29 mouse cellular contexts compared by ENCODE assay signal in genomic region chr7:104178422-104179054, GRCm38 (mm10). TPM values are rescaled to one million over a fixed set of nuclear protein-coding genes. Genes with fewer than 3 reads are reported as not detected.
DNase-seq lines count a peak whose midpoint lies in the region; ATAC-seq and TF ChIP-seq lines count a peak whose summit lies in the region.
"Had no signal": no experiment of that assay in that cellular context is flagged by ENCODE, and none has a peak within 500 bp of the region (broad histone marks: within the 10 kb centered on the region; RNA-seq: fewer than 3 reads in every experiment).

No protein-coding gene starts in this region.

- DNase-seq in hindbrain, postnatal 0 days (ENCODE audit: low spot score): peak; percentile 5
- no peak for DNase-seq in hindbrain, embryonic 10.5 days (ENCODE audit: low spot score)
- DNase-seq in midbrain, postnatal 0 days (ENCODE audit: low spot score): peak; percentile 6
- DNase-seq: adrenal gland, adult 2 months; adrenal gland, postnatal 10 days; adrenal gland, postnatal 25 days; cerebellum, adult 11 months; cerebellum, adult 18-20 months; cerebellum, adult 8-10 months; cerebellum, adult 9-11 months; cerebellum, postnatal 14 days; cerebellum, postnatal 36 days; embryo, embryonic 11 days had no signal

- no peak for TF ChIP-seq CTCF in hindbrain, postnatal 0 days (IDR thresholded peaks at IDR 0.05; ENCODE audit: low read depth)
- TF ChIP-seq CTCF in midbrain, postnatal 0 days (IDR thresholded peaks at IDR 0.05): no peak

- WGBS in hindbrain, embryonic 15.5 days: 55% methylated on average over 5 of the region's 5 CpGs
- 68% methylated on average over 5 of the region's 5 CpGs for WGBS in hindbrain, embryonic 13.5 days
- WGBS in hindbrain, postnatal 0 days: 52% methylated on average over 5 of the region's 5 CpGs
- 72% methylated on average over 5 of the region's 5 CpGs for WGBS in hindbrain, embryonic 10.5 days
- 62% methylated on average over 5 of the region's 5 CpGs for WGBS in midbrain, postnatal 0 days
- WGBS in midbrain, embryonic 15.5 days: 61% methylated on average over 5 of the region's 5 CpGs

- no peaks in the 10 kb centered on the region for H3K27me3 ChIP-seq in hindbrain, embryonic 15.5 days
- no peaks in the 10 kb centered on the region for H3K27me3 ChIP-seq in hindbrain, embryonic 13.5 days
- H3K27me3 ChIP-seq in hindbrain, postnatal 0 days (ENCODE audit: insufficient read depth, low read length): no peaks in the 10 kb centered on the region
- no peaks in the 10 kb centered on the region for H3K27me3 ChIP-seq in hindbrain, embryonic 10.5 days (ENCODE audit: insufficient read depth, poor library complexity, severe bottlenecking)
- no peaks in the 10 kb centered on the region for H3K27me3 ChIP-seq in midbrain, postnatal 0 days (ENCODE audit: insufficient read depth, low read length)
- no peaks in the 10 kb centered on the region for H3K27me3 ChIP-seq in midbrain, embryonic 15.5 days (replicated peaks)
- H3K27me3 ChIP-seq: embryonic facial prominence, embryonic 13.5 days; embryonic facial prominence, embryonic 15.5 days; forebrain, embryonic 12.5 days had no signal

- no peak overlapping the region for H3K9ac ChIP-seq in hindbrain, embryonic 15.5 days
- no peak overlapping the region for H3K9ac ChIP-seq in hindbrain, embryonic 13.5 days
- H3K9ac ChIP-seq in hindbrain, postnatal 0 days (replicated peaks; ENCODE audit: low read length): no peak overlapping the region
- no peak overlapping the region for H3K9ac ChIP-seq in midbrain, postnatal 0 days (replicated peaks; ENCODE audit: low read length, poor library complexity, severe bottlenecking)
- H3K9ac ChIP-seq in midbrain, embryonic 15.5 days: no peak overlapping the region
- H3K9ac ChIP-seq: embryonic facial prominence, embryonic 13.5 days; embryonic facial prominence, embryonic 15.5 days; forebrain, embryonic 12.5 days had no signal

- no peak overlapping the region for H3K27ac ChIP-seq in hindbrain, embryonic 15.5 days (replicated peaks)
- no peak overlapping the region for H3K27ac ChIP-seq in hindbrain, embryonic 13.5 days
- H3K27ac ChIP-seq in hindbrain, postnatal 0 days: no peak overlapping the region
- no peak overlapping the region for H3K27ac ChIP-seq in hindbrain, embryonic 10.5 days
- no peak overlapping the region for H3K27ac ChIP-seq in midbrain, postnatal 0 days (ENCODE audit: low read depth, low read length)
- H3K27ac ChIP-seq in midbrain, embryonic 15.5 days: no peak overlapping the region
- H3K27ac ChIP-seq: embryonic facial prominence, embryonic 13.5 days; embryonic facial prominence, embryonic 15.5 days; forebrain, embryonic 10.5 days; forebrain, embryonic 12.5 days had no signal

- H3K4me3 ChIP-seq in hindbrain, embryonic 15.5 days: no peak overlapping the region
- H3K4me3 ChIP-seq in hindbrain, embryonic 13.5 days: no peak overlapping the region
- H3K4me3 ChIP-seq in hindbrain, postnatal 0 days (ENCODE audit: low read length): no peak overlapping the region
- no peak overlapping the region for H3K4me3 ChIP-seq in hindbrain, embryonic 10.5 days
- no peak overlapping the region for H3K4me3 ChIP-seq in midbrain, postnatal 0 days (ENCODE audit: low read depth, low read length)
- no peak overlapping the region for H3K4me3 ChIP-seq in midbrain, embryonic 15.5 days
- H3K4me3 ChIP-seq: embryonic facial prominence, embryonic 13.5 days; embryonic facial prominence, embryonic 15.5 days; erythroblast, embryonic 14.5 days; forebrain, embryonic 10.5 days; forebrain, embryonic 12.5 days had no signal

- peak; percentile 59; the same call in 1 of the 2 replicates for ATAC-seq in hindbrain, embryonic 15.5 days (ENCODE audit: low FRiP score, low read depth)
- ATAC-seq in hindbrain, embryonic 13.5 days (ENCODE audit: low FRiP score): no peak
- ATAC-seq in hindbrain, postnatal 0 days: peak; percentile 51; the same call in 1 of the 2 replicates
- no peak for ATAC-seq in midbrain, postnatal 0 days (ENCODE audit: low FRiP score)
- no peak; the same call in 1 of the 2 replicates for ATAC-seq in midbrain, embryonic 15.5 days (replicated peaks)
- ATAC-seq: forebrain, embryonic 14.5 days had no signal

- H3K36me3 ChIP-seq in hindbrain, embryonic 15.5 days: no peaks in the 10 kb centered on the region
- no peaks in the 10 kb centered on the region for H3K36me3 ChIP-seq in hindbrain, embryonic 13.5 days
- H3K36me3 ChIP-seq in hindbrain, postnatal 0 days (ENCODE audit: insufficient read depth, low read length): no peaks in the 10 kb centered on the region
- no peaks in the 10 kb centered on the region for H3K36me3 ChIP-seq in hindbrain, embryonic 10.5 days
- no peaks in the 10 kb centered on the region for H3K36me3 ChIP-seq in midbrain, postnatal 0 days (ENCODE audit: insufficient read depth, low read length)
- no peaks in the 10 kb centered on the region for H3K36me3 ChIP-seq in midbrain, embryonic 15.5 days (replicated peaks)
- H3K36me3 ChIP-seq: embryonic facial prominence, embryonic 13.5 days; embryonic facial prominence, embryonic 15.5 days; forebrain, embryonic 10.5 days; forebrain, embryonic 12.5 days had no signal

- no peaks in the 10 kb centered on the region for H3K9me3 ChIP-seq in hindbrain, embryonic 15.5 days
- no peaks in the 10 kb centered on the region for H3K9me3 ChIP-seq in hindbrain, embryonic 13.5 days
- no peaks in the 10 kb centered on the region for H3K9me3 ChIP-seq in hindbrain, postnatal 0 days (ENCODE audit: low read length)
- no peaks in the 10 kb centered on the region for H3K9me3 ChIP-seq in hindbrain, embryonic 10.5 days
- no peaks in the 10 kb centered on the region for H3K9me3 ChIP-seq in midbrain, postnatal 0 days (ENCODE audit: low read length)
- H3K9me3 ChIP-seq in midbrain, embryonic 15.5 days: no peaks in the 10 kb centered on the region
- H3K9me3 ChIP-seq: embryonic facial prominence, embryonic 13.5 days; embryonic facial prominence, embryonic 15.5 days; forebrain, embryonic 10.5 days; forebrain, embryonic 12.5 days had no signal

- no peaks in the 10 kb centered on the region for H3K4me1 ChIP-seq in hindbrain, embryonic 15.5 days (replicated peaks)
- H3K4me1 ChIP-seq in hindbrain, embryonic 13.5 days (replicated peaks): no peaks in the 10 kb centered on the region
- no peaks in the 10 kb centered on the region for H3K4me1 ChIP-seq in hindbrain, postnatal 0 days (ENCODE audit: insufficient read depth, low read length)
- no peaks in the 10 kb centered on the region for H3K4me1 ChIP-seq in hindbrain, embryonic 10.5 days (replicated peaks)
- H3K4me1 ChIP-seq in midbrain, postnatal 0 days (ENCODE audit: insufficient read depth, low read length): no peaks in the 10 kb centered on the region
- H3K4me1 ChIP-seq in midbrain, embryonic 15.5 days: no peaks in the 10 kb centered on the region
- H3K4me1 ChIP-seq: embryonic facial prominence, embryonic 13.5 days; embryonic facial prominence, embryonic 15.5 days; forebrain, embryonic 10.5 days; forebrain, embryonic 12.5 days had no signal

- H3K4me2 ChIP-seq in hindbrain, embryonic 15.5 days: no peak overlapping the region
- H3K4me2 ChIP-seq in hindbrain, embryonic 13.5 days: no peak overlapping the region
- H3K4me2 ChIP-seq in hindbrain, postnatal 0 days (ENCODE audit: low read depth, low read length): no peak overlapping the region
- H3K4me2 ChIP-seq in midbrain, postnatal 0 days (ENCODE audit: low read depth, low read length, poor library complexity, severe bottlenecking): no peak overlapping the region
- H3K4me2 ChIP-seq in midbrain, embryonic 15.5 days: no peak overlapping the region
- H3K4me2 ChIP-seq: embryonic facial prominence, embryonic 13.5 days; embryonic facial prominence, embryonic 15.5 days; forebrain, embryonic 12.5 days had no signal

RNA-seq across cellular contexts. Expression of gene Olfr648, which starts 4.7 kb away (rescaled TPM):
- 0.39 and 0.49 TPM in 2 replicates for polyA plus RNA-seq in hindbrain, embryonic 15.5 days (2015; fragmentation: Nextera tagmentation; extraction: Ambion mirVana)
- polyA plus RNA-seq in hindbrain, embryonic 13.5 days (2015; fragmentation: Nextera tagmentation; extraction: Ambion mirVana): 0.26 and 0.34 TPM in 2 replicates
- not detected in 2 replicates for total RNA-seq in hindbrain, postnatal 0 days (2014; rRNA removed)
- 0.37 and 0.40 TPM in 2 replicates for polyA plus RNA-seq in hindbrain, postnatal 0 days (2015; fragmentation: Nextera tagmentation; extraction: Ambion mirVana)
- polyA plus RNA-seq in hindbrain, embryonic 10.5 days (2016; fragmentation: Nextera tagmentation; extraction: Ambion mirVana): 0.31 and 0.32 TPM in 2 replicates
- not detected in 2 replicates for total RNA-seq in midbrain, postnatal 0 days (2014; rRNA removed)
- 0.39 and 0.42 TPM in 2 replicates for polyA plus RNA-seq in midbrain, postnatal 0 days (2015; fragmentation: Nextera tagmentation; extraction: Ambion mirVana)
- 0.38 and 0.56 TPM in 2 replicates for polyA plus RNA-seq in midbrain, embryonic 15.5 days (2015; fragmentation: Nextera tagmentation; extraction: Ambion mirVana)
- total RNA-seq: adrenal gland, adult 2 months; adrenal gland, postnatal 10 days; adrenal gland, postnatal 25 days; common myeloid progenitor, adult 5-6 weeks; MEL had no signal
- polyA plus RNA-seq: C2C12 had no signal

RNA-seq across cellular contexts. Expression of gene Olfm5, which starts 13.9 kb away (rescaled TPM):
- not detected in 2 replicates for polyA plus RNA-seq in hindbrain, embryonic 15.5 days (2015; fragmentation: Nextera tagmentation; extraction: Ambion mirVana)
- polyA plus RNA-seq in hindbrain, embryonic 13.5 days (2015; fragmentation: Nextera tagmentation; extraction: Ambion mirVana): not detected in 2 replicates
- not detected in 2 replicates for total RNA-seq in hindbrain, postnatal 0 days (2014; rRNA removed)
- polyA plus RNA-seq in hindbrain, postnatal 0 days (2015; fragmentation: Nextera tagmentation; extraction: Ambion mirVana): not detected in 2 replicates
- not detected in 2 replicates for polyA plus RNA-seq in hindbrain, embryonic 10.5 days (2016; fragmentation: Nextera tagmentation; extraction: Ambion mirVana)
- not detected in 2 replicates for total RNA-seq in midbrain, postnatal 0 days (2014; rRNA removed)
- polyA plus RNA-seq in midbrain, postnatal 0 days (2015; fragmentation: Nextera tagmentation; extraction: Ambion mirVana): not detected in 2 replicates
- not detected in 2 replicates for polyA plus RNA-seq in midbrain, embryonic 15.5 days (2015; fragmentation: Nextera tagmentation; extraction: Ambion mirVana)
- total RNA-seq: adrenal gland, adult 2 months; adrenal gland, postnatal 10 days; adrenal gland, postnatal 25 days; adrenal gland, postnatal 4 days; common myeloid progenitor, adult 5-6 weeks; ES-E14; MEL had no signal
- polyA plus RNA-seq: adrenal gland, adult 2 months; brain, embryonic 14.5 days; C2C12; embryonic facial prominence, embryonic 11.5 days; erythroblast, embryonic 14.5 days; forebrain, embryonic 10.5 days; forebrain, embryonic 12.5 days; forebrain, embryonic 14.5 days had no signal

RNA-seq across cellular contexts. Expression of gene Olfr649, which starts 17.2 kb away (rescaled TPM):
- polyA plus RNA-seq in hindbrain, embryonic 15.5 days (2015; fragmentation: Nextera tagmentation; extraction: Ambion mirVana): not detected in 2 replicates
- not detected in 2 replicates for polyA plus RNA-seq in hindbrain, embryonic 13.5 days (2015; fragmentation: Nextera tagmentation; extraction: Ambion mirVana)
- total RNA-seq in hindbrain, postnatal 0 days (2014; rRNA removed): not detected in 2 replicates
- not detected in 2 replicates for polyA plus RNA-seq in hindbrain, postnatal 0 days (2015; fragmentation: Nextera tagmentation; extraction: Ambion mirVana)
- polyA plus RNA-seq in hindbrain, embryonic 10.5 days (2016; fragmentation: Nextera tagmentation; extraction: Ambion mirVana): not detected in 2 replicates
- not detected in 2 replicates for total RNA-seq in midbrain, postnatal 0 days (2014; rRNA removed)
- not detected in 2 replicates for polyA plus RNA-seq in midbrain, postnatal 0 days (2015; fragmentation: Nextera tagmentation; extraction: Ambion mirVana)
- polyA plus RNA-seq in midbrain, embryonic 15.5 days (2015; fragmentation: Nextera tagmentation; extraction: Ambion mirVana): not detected in 2 replicates
- total RNA-seq: adrenal gland, adult 2 months; adrenal gland, postnatal 10 days; adrenal gland, postnatal 25 days; adrenal gland, postnatal 4 days; common myeloid progenitor, adult 5-6 weeks; ES-E14; MEL had no signal
- polyA plus RNA-seq: adrenal gland, adult 2 months; brain, embryonic 14.5 days; C2C12; embryonic facial prominence, embryonic 11.5 days; embryonic facial prominence, embryonic 13.5 days; embryonic facial prominence, embryonic 15.5 days; erythroblast, embryonic 14.5 days; forebrain, embryonic 10.5 days; forebrain, embryonic 12.5 days; forebrain, embryonic 14.5 days had no signal

RNA-seq across cellular contexts. Expression of gene Ubqlnl, which starts 28.2 kb away (rescaled TPM):
- not detected in 2 replicates for polyA plus RNA-seq in hindbrain, embryonic 15.5 days (2015; fragmentation: Nextera tagmentation; extraction: Ambion mirVana)
- polyA plus RNA-seq in hindbrain, embryonic 13.5 days (2015; fragmentation: Nextera tagmentation; extraction: Ambion mirVana): not detected in 2 replicates
- total RNA-seq in hindbrain, postnatal 0 days (2014; rRNA removed): not detected in 2 replicates
- polyA plus RNA-seq in hindbrain, postnatal 0 days (2015; fragmentation: Nextera tagmentation; extraction: Ambion mirVana): not detected in 2 replicates
- not detected in 2 replicates for polyA plus RNA-seq in hindbrain, embryonic 10.5 days (2016; fragmentation: Nextera tagmentation; extraction: Ambion mirVana)
- total RNA-seq in midbrain, postnatal 0 days (2014; rRNA removed): not detected in 2 replicates
- not detected in 2 replicates for polyA plus RNA-seq in midbrain, postnatal 0 days (2015; fragmentation: Nextera tagmentation; extraction: Ambion mirVana)
- not detected in 2 replicates for polyA plus RNA-seq in midbrain, embryonic 15.5 days (2015; fragmentation: Nextera tagmentation; extraction: Ambion mirVana)
- total RNA-seq: adrenal gland, adult 2 months; adrenal gland, postnatal 10 days; adrenal gland, postnatal 25 days; adrenal gland, postnatal 4 days; ES-E14; MEL had no signal
- polyA plus RNA-seq: adrenal gland, adult 2 months; brain, embryonic 14.5 days; C2C12; embryonic facial prominence, embryonic 11.5 days; erythroblast, embryonic 14.5 days; forebrain, embryonic 10.5 days; forebrain, embryonic 12.5 days; forebrain, embryonic 14.5 days had no signal

RNA-seq across cellular contexts. Expression of gene Ubqln3, which starts 35.5 kb away (rescaled TPM):
- polyA plus RNA-seq in hindbrain, embryonic 15.5 days (2015; fragmentation: Nextera tagmentation; extraction: Ambion mirVana): not detected in 2 replicates
- not detected in 2 replicates for polyA plus RNA-seq in hindbrain, embryonic 13.5 days (2015; fragmentation: Nextera tagmentation; extraction: Ambion mirVana)
- not detected in 2 replicates for total RNA-seq in hindbrain, postnatal 0 days (2014; rRNA removed)
- polyA plus RNA-seq in hindbrain, postnatal 0 days (2015; fragmentation: Nextera tagmentation; extraction: Ambion mirVana): not detected in 2 replicates
- polyA plus RNA-seq in hindbrain, embryonic 10.5 days (2016; fragmentation: Nextera tagmentation; extraction: Ambion mirVana): not detected in 2 replicates
- total RNA-seq in midbrain, postnatal 0 days (2014; rRNA removed): not detected in 2 replicates
- polyA plus RNA-seq in midbrain, postnatal 0 days (2015; fragmentation: Nextera tagmentation; extraction: Ambion mirVana): not detected in 2 replicates
- polyA plus RNA-seq in midbrain, embryonic 15.5 days (2015; fragmentation: Nextera tagmentation; extraction: Ambion mirVana): not detected in 2 replicates
- total RNA-seq: adrenal gland, adult 2 months; adrenal gland, postnatal 10 days; adrenal gland, postnatal 25 days; adrenal gland, postnatal 4 days; common myeloid progenitor, adult 5-6 weeks; ES-E14; MEL had no signal
- polyA plus RNA-seq: adrenal gland, adult 2 months; brain, embryonic 14.5 days; C2C12; embryonic facial prominence, embryonic 11.5 days; embryonic facial prominence, embryonic 13.5 days; erythroblast, embryonic 14.5 days; forebrain, embryonic 10.5 days; forebrain, embryonic 12.5 days; forebrain, embryonic 14.5 days had no signal

Comparison
In these comparisons a context has a peak if more than half of its experiments do, and no peak if none do; other contexts are left out.
1. ATAC-seq: peak in hindbrain, embryonic 15.5 days (single experiment) and hindbrain, postnatal 0 days (single experiment); none in hindbrain, embryonic 13.5 days (single experiment), midbrain, postnatal 0 days (single experiment) and midbrain, embryonic 15.5 days (single experiment).